8 mouse cellular contexts compared by ENCODE assay signal in genomic region chr17:6005638-6006471, GRCm38 (mm10).
A peak's percentile ranks its signal among the peaks of the same experiment; 100 is the strongest.
DNase-seq lines count a peak whose midpoint lies in the region; ATAC-seq and TF ChIP-seq lines count a peak whose summit lies in the region.

No protein-coding gene starts in this region.

- 16% methylated on average over 14 of the region's 14 CpGs for WGBS in heart, adult 2 months
- 35% methylated on average over 14 of the region's 14 CpGs for WGBS in kidney, embryonic 15.5 days
- 31% methylated on average over 14 of the region's 14 CpGs for WGBS in liver, embryonic 11.5 days

- H3K4me3 ChIP-seq in heart, adult 2 months: no peak overlapping the region
- no peak overlapping the region; the same call in 1 of the 2 replicates for H3K4me3 ChIP-seq in kidney, embryonic 15.5 days (replicated peaks)
- no peak overlapping the region for H3K4me3 ChIP-seq in liver, embryonic 11.5 days (ENCODE audit: low read depth, low read length)
- no peak overlapping the region for H3K4me3 ChIP-seq in myocyte

- TF ChIP-seq POLR2A in heart, adult 2 months (IDR thresholded peaks at IDR 0.05; ENCODE audit: insufficient read depth, low read depth, low read length): no peak
- no peak for TF ChIP-seq POLR2A in myocyte (IDR thresholded peaks at IDR 0.05; ENCODE audit: insufficient read length, low read depth)

- no peaks in the 10 kb centered on the region for H3K79me2 ChIP-seq in heart, adult 2 months (replicated peaks; ENCODE audit: control insufficient read depth, insufficient read depth, low read length)
- peaks cover 11% of the 10 kb centered on the region for H3K79me2 ChIP-seq in myocyte (ENCODE audit: control insufficient read depth, insufficient read depth)

- peak overlapping the region; percentile 38; the same call in 1 of the 2 replicates for H3K9ac ChIP-seq in heart, adult 2 months (ENCODE audit: low read depth, low read length)
- no peak overlapping the region for H3K9ac ChIP-seq in kidney, embryonic 15.5 days
- H3K9ac ChIP-seq in liver, embryonic 11.5 days (ENCODE audit: low read depth, low read length): no peak overlapping the region

- peaks cover 38% of the 10 kb centered on the region for H3K4me1 ChIP-seq in heart, adult 2 months (ENCODE audit: control insufficient read depth, insufficient read depth, low read length)
- H3K4me1 ChIP-seq in kidney, embryonic 15.5 days: peaks cover 26% of the 10 kb centered on the region
- H3K4me1 ChIP-seq in liver, embryonic 11.5 days (replicated peaks; ENCODE audit: control insufficient read depth, insufficient read depth, low read length): peaks cover 12% of the 10 kb centered on the region

- 0 out of 2 replicates have a peak, but pooled peaks have one; percentile 7 for TF ChIP-seq EP300 in heart, adult 2 months (IDR thresholded peaks at IDR 0.05; ENCODE audit: insufficient read depth, low read depth, low read length)

- peak overlapping the region; percentile 75 for H3K27ac ChIP-seq in heart, adult 2 months
- peak overlapping the region; percentile 78 for H3K27ac ChIP-seq in kidney, embryonic 15.5 days
- H3K27ac ChIP-seq in liver, embryonic 11.5 days (ENCODE audit: low read depth, low read length): no peak overlapping the region

- H3K27me3 ChIP-seq in heart, adult 2 months (ENCODE audit: control insufficient read depth, insufficient read depth, low read length): no peaks in the 10 kb centered on the region
- no peaks in the 10 kb centered on the region for H3K27me3 ChIP-seq in kidney, embryonic 15.5 days
- H3K27me3 ChIP-seq in liver, embryonic 11.5 days (replicated peaks; ENCODE audit: control insufficient read depth, insufficient read depth, low read length): no peaks in the 10 kb centered on the region
- H3K27me3 ChIP-seq in myocyte (ENCODE audit: control insufficient read depth, insufficient read depth, insufficient read length): no peaks in the 10 kb centered on the region

- no peak overlapping the region for H3ac ChIP-seq in myocyte (ENCODE audit: control insufficient read depth, insufficient read length)

- peaks cover 11% of the 10 kb centered on the region for H3K36me3 ChIP-seq in heart, adult 2 months (ENCODE audit: control insufficient read depth, insufficient read depth, low read length)
- peaks cover 14% of the 10 kb centered on the region for H3K36me3 ChIP-seq in kidney, embryonic 15.5 days
- H3K36me3 ChIP-seq in liver, embryonic 11.5 days (ENCODE audit: control insufficient read depth, insufficient read depth, low read length): no peaks in the 10 kb centered on the region; the same call in 1 of the 2 replicates
- H3K36me3 ChIP-seq in myocyte (ENCODE audit: control insufficient read depth, insufficient read depth): peaks cover 50% of the 10 kb centered on the region

- H3K4me2 ChIP-seq in kidney, embryonic 15.5 days: peak overlapping the region; percentile 39; the same call in 1 of the 2 replicates
- peak overlapping the region; percentile 42 for H3K4me2 ChIP-seq in liver, embryonic 11.5 days
- H3K4me2 ChIP-seq in myocyte (ENCODE audit: low read depth): peak overlapping the region; percentile 12

- DNase-seq in adrenal gland, adult 2 months: peak; percentile 68
- no peak for DNase-seq in adrenal gland, postnatal 4 days (ENCODE audit: low spot score in 2 of 2)
- DNase-seq in embryo, embryonic 11 days: peak; percentile 32
- DNase-seq in heart, adult 2 months: peak; percentile 69 to 85
- no peak for DNase-seq in liver, embryonic 11.5 days (ENCODE audit: low spot score)
- peak; percentile 62 for DNase-seq in thymus, postnatal 0 days (ENCODE audit: low spot score)

- peak; percentile 58 for TF ChIP-seq CTCF in heart, adult 2 months (IDR thresholded peaks at IDR 0.05)

- intact Hi-C loops in heart, adult 2 months (cut with DNase I): loop anchor here (2.0 kb wide), 1 partner anchor 29 kb away; no protein-coding TSS in a partner anchor

- ATAC-seq in kidney, embryonic 15.5 days (replicated peaks; ENCODE audit: low FRiP score): peak; percentile 53
- ATAC-seq in liver, embryonic 11.5 days (replicated peaks; ENCODE audit: low FRiP score): peak; percentile 40

- H3K9me3 ChIP-seq in kidney, embryonic 15.5 days (replicated peaks): no peaks in the 10 kb centered on the region
- H3K9me3 ChIP-seq in liver, embryonic 11.5 days (ENCODE audit: control insufficient read depth, low read length): no peaks in the 10 kb centered on the region

TF ChIP-seq in myocyte, 11 proteins besides CTCF, POLR2A, EP300 and RAD21:
- TF ChIP-seq USF1 (IDR thresholded peaks at IDR 0.05; ENCODE audit: low read depth) (no peak), POLR2AphosphoS2 (IDR thresholded peaks at IDR 0.05; ENCODE audit: insufficient read length, low read depth) (no peak), SRF (IDR thresholded peaks at IDR 0.05; ENCODE audit: control insufficient read depth, insufficient read length, low read depth) (no peak), REST (IDR thresholded peaks at IDR 0.05; ENCODE audit: insufficient read depth, insufficient read length) (no peak), CEBPB (IDR thresholded peaks at IDR 0.05; ENCODE audit: insufficient read depth, poor library complexity, severe bottlenecking) (no peak), TCF3 (IDR thresholded peaks at IDR 0.05; ENCODE audit: insufficient read length, low read depth) (no peak), MYOG (IDR thresholded peaks at IDR 0.05; ENCODE audit: control insufficient read depth in 1 of 3, insufficient read depth in 1 of 3, insufficient read length in 2 of 3, low read depth in 2 of 3) (no peak), MYOD1 (IDR thresholded peaks at IDR 0.05; ENCODE audit: control insufficient read depth in 1 of 3, insufficient read length in 2 of 3, low read depth in 2 of 3) (no peak), TCF12 (IDR thresholded peaks at IDR 0.05; ENCODE audit: insufficient read depth, poor library complexity, severe bottlenecking) (no peak), MAX (IDR thresholded peaks at IDR 0.05; ENCODE audit: low read depth) (no peak), E2F4 (IDR thresholded peaks at IDR 0.05; ENCODE audit: insufficient read depth) (no peak)
TF ChIP-seq in myocyte: peak in this region for 0.

Comparison
In these comparisons a context has a peak if more than half of its experiments do, and no peak if none do; other contexts are left out.
1. DNase-seq: peak in adrenal gland, adult 2 months (single experiment), embryo, embryonic 11 days (single experiment), heart, adult 2 months (2 of 2) and thymus, postnatal 0 days (single experiment); none in adrenal gland, postnatal 4 days (0 of 2) and liver, embryonic 11.5 days (single experiment).
2. Peak in every context shown above with its lines, with median percentiles within 50 percentile points of each other: H3K4me2 ChIP-seq.